Mouse (Mus musculus): ENCODE results near the gene Wdr4. TPM values are rescaled to one million over a fixed set of nuclear protein-coding genes. Genes with fewer than 3 reads are reported as not detected.

Wdr4 gene
- polyA plus RNA-seq, 1 experiment from 2014 or later: 45.3 TPM

DNA sequence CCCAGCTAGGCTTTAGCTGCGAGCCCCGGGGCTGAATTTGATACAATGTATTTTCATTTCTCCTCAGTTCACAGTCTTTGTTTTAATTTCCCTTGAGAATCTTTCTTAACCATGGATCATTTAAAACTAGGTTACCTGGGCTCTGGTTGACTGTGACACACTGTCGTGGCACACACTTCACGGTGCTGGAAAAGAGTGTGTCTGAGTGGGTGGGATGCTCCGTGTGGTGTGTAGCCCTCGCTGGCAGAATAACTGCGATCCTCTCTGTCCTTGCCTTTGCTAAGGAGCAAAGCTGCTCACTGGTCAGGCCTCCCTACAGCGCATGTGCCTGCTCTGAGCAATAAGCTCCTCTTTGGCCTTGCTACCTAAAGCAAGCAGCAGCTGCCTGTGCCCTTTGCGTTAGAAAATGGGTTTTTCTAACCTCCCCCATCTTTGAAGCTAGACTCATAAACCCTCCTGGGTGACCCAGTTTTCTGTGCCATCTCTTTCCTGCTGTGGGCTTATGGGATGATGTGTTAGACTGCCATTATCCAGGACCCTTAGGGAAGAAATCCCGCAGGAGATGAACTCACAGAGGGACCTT lies 33.1 kb downstream of the Wdr4 start:
- no peaks in the 10 kb centered on the region for H3K9me3 ChIP-seq
- H3K36me3 ChIP-seq: no peaks in the 10 kb centered on the region
- H3K9ac ChIP-seq: no peak overlapping the region
- H3K4me3 ChIP-seq (replicated peaks): no peak overlapping the region
- no peak overlapping the region for H3K4me2 ChIP-seq (replicated peaks)
- no peak for ATAC-seq
- no peak overlapping the region for H3K27ac ChIP-seq
- peaks cover 15% of the 10 kb centered on the region; the same call in 1 of the 2 replicates for H3K4me1 ChIP-seq (replicated peaks)
- no peaks in the 10 kb centered on the region for H3K27me3 ChIP-seq (replicated peaks)
- 76% methylated on average over 10 of the region's 10 CpGs for whole genome bisulfite sequencing

GRCm38 (mm10) chr17:31479108-31479844 lies 40.5 kb downstream of the Wdr4 start:
- Histone ChIP-seq H3K4me2 (replicated peaks) (no peak overlapping the region), H3K27me3 (replicated peaks) (no peaks in the 10 kb centered on the region), H3K4me1 (replicated peaks) (peaks cover 22% of the 10 kb centered on the region), H3K4me3 (replicated peaks) (no peak overlapping the region), H3K9ac (no peak overlapping the region), H3K36me3 (peaks cover 4% of the 10 kb centered on the region; the same call in 1 of the 2 replicates), H3K27ac (0 out of 2 replicates have a peak overlapping the region, but pooled peaks have one; percentile 22), H3K9me3 (no peaks in the 10 kb centered on the region)
- peak; percentile 70 for ATAC-seq
- 32% methylated on average over 11 of the region's 11 CpGs for WGBS

DNA sequence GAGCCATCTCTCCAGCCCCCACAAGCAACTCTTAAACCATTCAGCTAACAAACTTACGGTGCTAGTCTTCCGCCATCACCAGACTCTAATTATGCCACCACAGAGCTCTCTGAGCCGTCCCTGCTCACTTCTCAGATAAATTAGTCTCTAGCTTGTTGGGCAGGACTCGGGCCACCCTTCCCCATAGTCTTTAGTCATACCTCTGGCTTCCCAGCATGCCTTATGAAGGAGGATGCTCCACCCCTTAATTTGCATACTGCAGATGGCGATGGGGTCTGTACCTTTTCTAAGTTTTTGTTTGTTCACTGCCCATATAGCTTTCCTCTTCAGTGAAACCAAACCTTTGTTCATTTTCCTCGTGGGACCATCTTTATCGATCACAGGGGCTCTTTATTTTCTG lies 41.2 kb downstream of the Wdr4 start:
- Histone ChIP-seq H3K36me3 (peaks cover 10% of the 10 kb centered on the region; the same call in 1 of the 2 replicates), H3K4me1 (replicated peaks) (peaks cover 22% of the 10 kb centered on the region), H3K4me3 (replicated peaks) (no peak overlapping the region), H3K27ac (no peak overlapping the region), H3K9ac (no peak overlapping the region), H3K4me2 (replicated peaks) (no peak overlapping the region), H3K27me3 (replicated peaks) (no peaks in the 10 kb centered on the region), H3K9me3 (no peaks in the 10 kb centered on the region)
- ATAC-seq: no peak
- 65% methylated on average over 7 of the region's 7 CpGs for WGBS

DNA sequence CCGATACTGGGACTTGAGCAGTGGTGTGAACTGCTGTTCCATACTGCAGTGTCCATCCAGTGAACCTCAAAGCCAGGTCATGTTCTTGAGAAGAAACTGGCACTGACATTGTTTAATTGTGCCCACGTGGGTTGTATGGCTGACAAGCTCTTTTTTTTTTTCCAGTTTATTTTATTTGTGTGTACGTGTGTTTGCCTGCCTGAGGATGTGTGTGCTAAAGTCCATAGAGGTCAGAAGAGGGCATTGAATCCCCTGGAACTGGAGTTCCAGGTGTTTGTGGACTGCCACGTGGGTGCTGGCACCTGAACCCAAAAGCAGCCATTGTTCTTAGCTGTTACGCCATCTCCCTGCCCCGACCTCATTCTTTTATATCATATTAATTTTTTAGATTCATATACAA lies 45.4 kb downstream of the Wdr4 start:
- Histone ChIP-seq H3K9me3 (no peaks in the 10 kb centered on the region), H3K27me3 (replicated peaks) (no peaks in the 10 kb centered on the region), H3K4me1 (replicated peaks) (peaks cover 9% of the 10 kb centered on the region), H3K9ac (no peak overlapping the region), H3K27ac (no peak overlapping the region), H3K36me3 (peaks cover 33% of the 10 kb centered on the region), H3K4me2 (replicated peaks) (no peak overlapping the region), H3K4me3 (replicated peaks) (no peak overlapping the region)
- no peak for ATAC-seq
- WGBS: 83% methylated on average over 6 of the region's 6 CpGs

DNA sequence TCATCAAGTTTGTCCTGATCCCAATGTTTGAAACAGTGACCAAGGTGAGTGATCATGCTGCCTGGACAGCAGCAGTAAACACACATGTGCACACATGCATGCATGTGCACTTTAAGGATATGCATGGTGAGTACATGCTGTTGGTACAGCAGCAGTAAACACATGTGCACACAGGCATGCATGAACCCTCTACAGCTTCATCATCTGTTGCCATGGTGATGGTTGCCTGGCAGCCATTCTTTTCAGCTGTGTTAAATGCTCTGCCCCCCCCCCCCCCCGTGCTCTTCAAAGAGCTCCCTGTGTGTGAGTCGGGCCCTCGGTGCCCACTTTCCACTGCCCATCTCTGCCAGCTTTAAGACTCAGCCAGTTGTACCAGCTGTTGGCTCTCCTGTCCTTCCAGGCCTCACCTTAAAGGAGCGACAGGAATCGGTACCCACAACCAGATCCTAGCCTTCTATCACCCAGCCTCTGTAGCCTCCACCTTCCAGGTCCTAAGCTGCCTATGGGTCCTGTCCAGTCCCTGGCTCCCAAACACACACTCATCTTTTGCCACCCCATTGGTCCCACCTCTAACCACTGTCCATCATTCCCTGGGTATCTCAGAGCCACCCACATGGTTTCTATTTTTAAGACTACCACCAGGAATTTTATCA lies 48.9 kb downstream of the Wdr4 start:
- H3K27ac ChIP-seq: no peak overlapping the region
- no peak overlapping the region for H3K4me3 ChIP-seq (replicated peaks)
- no peak overlapping the region for H3K4me2 ChIP-seq (replicated peaks)
- H3K9ac ChIP-seq: no peak overlapping the region
- ATAC-seq: no peak
- peaks cover 56% of the 10 kb centered on the region for H3K36me3 ChIP-seq
- no peaks in the 10 kb centered on the region for H3K9me3 ChIP-seq
- H3K4me1 ChIP-seq (replicated peaks): no peaks in the 10 kb centered on the region
- WGBS: 87% methylated on average over 5 of the region's 5 CpGs
- H3K27me3 ChIP-seq (replicated peaks): no peaks in the 10 kb centered on the region

DNA sequence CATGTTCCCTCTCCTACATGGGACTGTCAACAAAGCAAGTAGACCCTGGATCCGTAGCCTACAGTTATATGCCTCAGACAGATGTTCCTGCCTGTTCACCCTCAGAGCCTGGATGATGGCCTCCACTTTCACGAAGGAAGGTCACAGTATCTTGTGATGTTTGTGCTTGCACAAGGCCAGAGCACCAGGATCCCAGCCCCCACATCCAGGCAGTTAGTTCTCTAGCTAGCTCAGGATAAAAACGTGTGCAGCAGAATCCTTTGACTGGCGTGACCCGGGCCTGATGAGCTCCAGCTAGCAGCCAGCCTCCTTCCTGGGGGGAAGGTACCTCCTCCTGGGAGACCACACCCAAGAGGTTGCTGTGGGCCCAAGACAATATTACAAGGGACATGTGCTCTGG lies 51.3 kb downstream of the Wdr4 start:
- no peak for ATAC-seq
- H3K27ac ChIP-seq: no peak overlapping the region
- no peak overlapping the region for H3K4me2 ChIP-seq (replicated peaks)
- H3K4me3 ChIP-seq (replicated peaks): no peak overlapping the region
- H3K4me1 ChIP-seq (replicated peaks): no peaks in the 10 kb centered on the region
- no peak overlapping the region for H3K9ac ChIP-seq
- no peaks in the 10 kb centered on the region for H3K9me3 ChIP-seq
- peaks cover 55% of the 10 kb centered on the region for H3K36me3 ChIP-seq
- 65% methylated on average over 5 of the region's 5 CpGs for WGBS
- no peaks in the 10 kb centered on the region for H3K27me3 ChIP-seq (replicated peaks)

GRCm38 (mm10) chr17:31466854-31467253 lies 52.9 kb downstream of the Wdr4 start:
- Histone ChIP-seq H3K4me1 (replicated peaks) (no peaks in the 10 kb centered on the region), H3K36me3 (peaks cover 59% of the 10 kb centered on the region), H3K27me3 (replicated peaks) (no peaks in the 10 kb centered on the region), H3K4me2 (replicated peaks) (no peak overlapping the region), H3K9me3 (no peaks in the 10 kb centered on the region), H3K27ac (no peak overlapping the region), H3K9ac (no peak overlapping the region), H3K4me3 (replicated peaks) (no peak overlapping the region)
- 91% methylated on average over 3 of the region's 3 CpGs for WGBS
- ATAC-seq: no peak

- Histone ChIP-seq H3K9me3 (no peaks in the 10 kb centered on the region), H3K4me2 (replicated peaks) (no peak overlapping the region), H3K36me3 (peaks cover 42% of the 10 kb centered on the region), H3K9ac (no peak overlapping the region), H3K4me1 (replicated peaks) (0 out of 2 replicates have a peak, but pooled peaks cover 3% of the 10 kb centered on the region), H3K27me3 (replicated peaks) (no peaks in the 10 kb centered on the region), H3K4me3 (replicated peaks) (no peak overlapping the region), H3K27ac (no peak overlapping the region)
- no peak for ATAC-seq
- WGBS: 80% methylated on average over 2 of the region's 2 CpGs
Observed at GRCm38 (mm10) chr17:31462506-31462905, 57.3 kb downstream of the Wdr4 start.

- Histone ChIP-seq H3K27me3 (replicated peaks) (no peaks in the 10 kb centered on the region), H3K4me2 (replicated peaks) (no peak overlapping the region), H3K9me3 (no peaks in the 10 kb centered on the region), H3K4me1 (replicated peaks) (peaks cover 21% of the 10 kb centered on the region), H3K4me3 (replicated peaks) (no peak overlapping the region), H3K27ac (no peak overlapping the region), H3K9ac (no peak overlapping the region), H3K36me3 (peaks cover 30% of the 10 kb centered on the region)
- 72% methylated on average over 4 of the region's 4 CpGs for WGBS
- ATAC-seq: no peak
Observed at GRCm38 (mm10) chr17:31460416-31460815, 59.4 kb downstream of the Wdr4 start.

DNA sequence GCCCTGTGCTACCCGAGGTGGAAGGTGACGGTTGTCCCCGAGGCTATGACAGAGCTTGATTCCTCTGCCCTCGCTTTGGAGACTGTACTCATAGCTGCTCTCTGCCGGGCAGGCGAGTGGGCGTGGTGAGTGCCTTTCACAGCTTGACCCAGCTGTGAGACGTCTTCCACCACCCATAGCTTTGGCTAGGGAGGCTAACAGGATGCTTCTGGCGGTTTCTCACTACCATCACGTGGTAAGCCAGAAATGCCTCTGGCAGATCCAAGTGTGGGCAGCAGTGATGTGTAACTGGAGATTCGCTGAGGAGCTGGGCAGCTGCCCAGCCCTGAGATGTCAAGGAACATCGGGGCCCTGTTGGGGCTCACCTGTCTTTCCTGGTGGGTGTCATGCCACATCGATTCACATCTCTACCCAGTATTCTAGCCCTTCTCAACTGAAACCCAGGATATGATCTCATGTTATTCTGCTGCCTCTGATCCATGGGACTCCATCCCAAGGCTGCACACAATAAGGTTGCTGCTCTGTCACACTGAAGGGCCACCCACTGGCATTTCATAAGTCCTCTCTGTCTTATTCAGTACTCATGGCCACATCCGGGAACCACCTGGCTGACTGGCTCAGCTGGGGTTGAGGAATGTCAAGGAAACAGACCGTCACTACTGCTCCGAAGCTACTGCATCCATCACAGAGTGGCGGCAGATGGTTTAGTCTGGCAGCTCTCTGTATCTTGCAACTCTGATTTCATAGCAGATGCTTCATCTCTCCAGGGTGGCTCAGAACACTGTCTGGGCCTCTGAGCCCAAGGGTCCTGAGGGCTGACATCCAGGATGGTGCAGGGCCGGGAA lies 62.8 kb downstream of the Wdr4 start:
- H3K4me3 ChIP-seq (replicated peaks): no peak overlapping the region
- H3K9me3 ChIP-seq: no peaks in the 10 kb centered on the region
- H3K27me3 ChIP-seq (replicated peaks): no peaks in the 10 kb centered on the region
- H3K4me1 ChIP-seq (replicated peaks): peaks cover 38% of the 10 kb centered on the region
- no peak overlapping the region for H3K9ac ChIP-seq
- H3K27ac ChIP-seq: peak overlapping the region; percentile 92
- 54% methylated on average over 18 of the region's 18 CpGs for WGBS
- peaks cover 12% of the 10 kb centered on the region; the same call in 1 of the 2 replicates for H3K36me3 ChIP-seq
- ATAC-seq: peak; percentile 39; the same call in 1 of the 2 replicates
- H3K4me2 ChIP-seq (replicated peaks): no peak overlapping the region

DNA sequence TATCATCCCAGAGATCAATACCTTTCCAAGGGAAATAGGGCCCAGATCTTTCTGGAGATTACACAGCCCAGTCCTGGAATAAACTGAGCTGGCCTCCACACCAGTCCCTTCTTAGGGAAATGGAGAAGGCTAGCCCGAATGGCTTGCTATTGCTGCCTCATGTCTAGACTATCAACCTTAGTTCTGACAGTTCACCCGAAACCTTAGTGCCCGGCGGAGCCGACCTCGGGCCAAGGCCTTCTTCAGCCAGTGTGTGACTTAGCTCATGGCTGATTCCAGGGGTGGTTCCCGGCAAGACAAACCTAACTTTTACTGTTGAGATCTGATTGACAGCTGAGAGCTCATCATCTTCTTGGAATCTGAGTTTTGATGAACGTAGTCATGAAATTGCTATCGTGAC lies 65.7 kb downstream of the Wdr4 start:
- H3K9me3 ChIP-seq: no peaks in the 10 kb centered on the region
- H3K4me2 ChIP-seq (replicated peaks): no peak overlapping the region
- 54% methylated on average over 9 of the region's 9 CpGs for WGBS
- no peaks in the 10 kb centered on the region for H3K27me3 ChIP-seq (replicated peaks)
- H3K27ac ChIP-seq: peak overlapping the region; percentile 92
- peaks cover 56% of the 10 kb centered on the region for H3K4me1 ChIP-seq (replicated peaks)
- no peak overlapping the region for H3K4me3 ChIP-seq (replicated peaks)
- no peak for ATAC-seq
- peaks cover 10% of the 10 kb centered on the region for H3K36me3 ChIP-seq
- 0 out of 2 replicates have a peak overlapping the region, but pooled peaks have one; percentile 17 for H3K9ac ChIP-seq

DNA sequence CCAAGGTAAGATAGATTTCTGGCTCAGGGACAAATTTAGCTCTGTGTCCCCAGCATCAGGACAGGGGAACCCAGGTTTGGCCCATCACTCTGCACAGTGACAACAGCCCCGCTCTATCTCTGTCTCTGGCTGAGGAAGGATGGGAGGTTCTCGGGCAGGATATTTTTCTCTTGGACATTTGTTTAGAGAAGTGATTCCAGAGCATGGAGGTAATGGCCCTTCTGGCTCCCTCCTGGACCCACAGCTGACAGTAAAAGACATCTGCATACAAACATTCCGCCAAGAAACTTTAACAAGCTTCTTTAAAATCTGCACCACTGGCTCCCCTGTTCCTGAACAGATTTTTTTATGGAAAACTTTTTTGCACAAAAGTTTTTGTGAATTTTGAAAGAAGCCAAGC lies 66.3 kb downstream of the Wdr4 start:
- 39% methylated on average over 3 of the region's 3 CpGs for WGBS
- H3K36me3 ChIP-seq: peaks cover 10% of the 10 kb centered on the region
- H3K9ac ChIP-seq: 0 out of 2 replicates have a peak overlapping the region, but pooled peaks have one; percentile 17
- H3K4me2 ChIP-seq (replicated peaks): no peak overlapping the region
- H3K4me3 ChIP-seq (replicated peaks): no peak overlapping the region
- H3K27me3 ChIP-seq (replicated peaks): no peaks in the 10 kb centered on the region
- peak; percentile 42 for ATAC-seq
- peaks cover 56% of the 10 kb centered on the region for H3K4me1 ChIP-seq (replicated peaks)
- H3K9me3 ChIP-seq: no peaks in the 10 kb centered on the region
- H3K27ac ChIP-seq: peak overlapping the region; percentile 92

Data from intestine, embryonic 15.5 days (tissue).